ENCODE assay signal across 9 mouse cellular contexts in genomic region chr5:37244161-37244560, GRCm38 (mm10). TPM values are rescaled to one million over a fixed set of nuclear protein-coding genes. Genes with fewer than 3 reads are reported as not detected.
A peak's percentile ranks its signal among the peaks of the same experiment; 100 is the strongest.
DNase-seq lines count a peak whose midpoint lies in the region; ATAC-seq and TF ChIP-seq lines count a peak whose summit lies in the region.
"Had no signal": no experiment of that assay in that cellular context is flagged by ENCODE, and none has a peak within 500 bp of the region (broad histone marks: within the 10 kb centered on the region; RNA-seq: fewer than 3 reads in every experiment).

No protein-coding gene starts in this region.

- H3K27me3 ChIP-seq in heart, embryonic 12.5 days (replicated peaks): peaks cover 92% of the 10 kb centered on the region
- peaks cover 80% of the 10 kb centered on the region for H3K27me3 ChIP-seq in forebrain, embryonic 10.5 days (ENCODE audit: poor library complexity, severe bottlenecking)
- peaks cover 41% of the 10 kb centered on the region for H3K27me3 ChIP-seq in neural tube, embryonic 13.5 days
- H3K27me3 ChIP-seq in kidney, adult 2 months (replicated peaks; ENCODE audit: control insufficient read depth, insufficient read depth, low read length): 0 out of 2 replicates have a peak, but pooled peaks cover 3% of the 10 kb centered on the region

- ATAC-seq in heart, embryonic 12.5 days (ENCODE audit: insufficient number of reproducible peaks, low FRiP score): no peak
- ATAC-seq in neural tube, embryonic 13.5 days (ENCODE audit: low read depth): peak; percentile 33

- intact Hi-C loops in heart, postnatal 14 days (cut with DNase I): no loop called here

- H3K9me3 ChIP-seq in heart, embryonic 12.5 days (replicated peaks): no peaks in the 10 kb centered on the region
- no peaks in the 10 kb centered on the region for H3K9me3 ChIP-seq in forebrain, embryonic 10.5 days
- no peaks in the 10 kb centered on the region for H3K9me3 ChIP-seq in neural tube, embryonic 13.5 days
- H3K9me3 ChIP-seq: lung, embryonic 15.5 days had no signal

- H3K9ac ChIP-seq in heart, embryonic 12.5 days: no peak overlapping the region
- H3K9ac ChIP-seq in neural tube, embryonic 13.5 days: peak overlapping the region; percentile 92
- H3K9ac ChIP-seq: lung, embryonic 15.5 days had no signal

- DNase-seq in heart, postnatal 14 days: no peak
- DNase-seq in forebrain, embryonic 10.5 days (ENCODE audit: extremely low spot score, low spot score): peak; percentile 50
- peak; percentile 75 for DNase-seq in layer of hippocampus, adult 9-11 months
- DNase-seq in natural killer cell, adult 2 months (ENCODE audit: low spot score in 2 of 2): no peak
- no peak for DNase-seq in lung, postnatal 4 days
- DNase-seq in kidney, adult 2 months: no peak

- TF ChIP-seq POLR2A in kidney, adult 2 months (IDR thresholded peaks at IDR 0.05; ENCODE audit: low read depth, low read length): no peak

- 3% methylated on average over 13 of the region's 13 CpGs for WGBS in heart, embryonic 12.5 days
- WGBS in forebrain, embryonic 10.5 days: 2% methylated on average over 13 of the region's 13 CpGs
- WGBS in neural tube, embryonic 13.5 days: under 1% methylated on average over 13 of the region's 13 CpGs
- 1% methylated on average over 13 of the region's 13 CpGs for WGBS in kidney, adult 2 months

- H3K36me3 ChIP-seq in heart, embryonic 12.5 days: no peaks in the 10 kb centered on the region
- H3K36me3 ChIP-seq in forebrain, embryonic 10.5 days (replicated peaks): no peaks in the 10 kb centered on the region
- no peaks in the 10 kb centered on the region for H3K36me3 ChIP-seq in neural tube, embryonic 13.5 days
- no peaks in the 10 kb centered on the region for H3K36me3 ChIP-seq in kidney, adult 2 months (ENCODE audit: control insufficient read depth, insufficient read depth, low read length)
- H3K36me3 ChIP-seq: lung, embryonic 15.5 days had no signal

- H3K4me3 ChIP-seq in heart, embryonic 12.5 days: no peak overlapping the region
- peak overlapping the region; percentile 83 for H3K4me3 ChIP-seq in forebrain, embryonic 10.5 days
- peak overlapping the region; percentile 68 for H3K4me3 ChIP-seq in neural tube, embryonic 13.5 days
- no peak overlapping the region for H3K4me3 ChIP-seq in kidney, adult 2 months (ENCODE audit: insufficient read depth, low read depth, low read length)
- H3K4me3 ChIP-seq: lung, embryonic 15.5 days had no signal

- no peak overlapping the region for H3K27ac ChIP-seq in heart, embryonic 12.5 days (ENCODE audit: poor library complexity, severe bottlenecking)
- 0 out of 2 replicates have a peak overlapping the region, but pooled peaks have one; percentile 35 for H3K27ac ChIP-seq in forebrain, embryonic 10.5 days
- H3K27ac ChIP-seq in neural tube, embryonic 13.5 days (replicated peaks): peak overlapping the region; percentile 98
- no peak overlapping the region for H3K27ac ChIP-seq in kidney, adult 2 months (ENCODE audit: insufficient read depth, low read depth, low read length)
- H3K27ac ChIP-seq: lung, embryonic 15.5 days had no signal

- H3K4me1 ChIP-seq in heart, embryonic 12.5 days (replicated peaks): peaks cover 20% of the 10 kb centered on the region
- peaks cover 77% of the 10 kb centered on the region for H3K4me1 ChIP-seq in forebrain, embryonic 10.5 days
- peaks cover 77% of the 10 kb centered on the region for H3K4me1 ChIP-seq in neural tube, embryonic 13.5 days (replicated peaks)
- no peaks in the 10 kb centered on the region for H3K4me1 ChIP-seq in kidney, adult 2 months (ENCODE audit: control insufficient read depth, insufficient read depth, low read length)

- no peak for TF ChIP-seq CTCF in kidney, adult 2 months (conservative IDR thresholded peaks at IDR 0.05; ENCODE audit: insufficient read depth, insufficient read length, low read depth, low read length)

- peak overlapping the region; percentile 14 for H3K4me2 ChIP-seq in heart, embryonic 12.5 days
- peak overlapping the region; percentile 90 for H3K4me2 ChIP-seq in neural tube, embryonic 13.5 days
- H3K4me2 ChIP-seq: lung, embryonic 15.5 days had no signal

RNA-seq across cellular contexts. Expression of gene Crmp1, which starts 2.4 kb away (rescaled TPM):
- polyA plus RNA-seq in heart, embryonic 12.5 days (2016; fragmentation: Nextera tagmentation; extraction: Ambion mirVana): 9.7 and 11.8 TPM in 2 replicates
- 1 to 10 TPM; 1.1 to 4.2 TPM for total RNA-seq in heart, postnatal 14 days (2021)
- polyA plus RNA-seq in forebrain, embryonic 10.5 days (2016; fragmentation: Nextera tagmentation; extraction: Ambion mirVana): 96.5 and 106 TPM in 2 replicates
- polyA plus RNA-seq in neural tube, embryonic 13.5 days (2015; fragmentation: Nextera tagmentation; extraction: Ambion mirVana): 739 and 776 TPM in 2 replicates
- 0.57 and 0.59 TPM in 2 replicates for polyA plus RNA-seq in kidney, adult 2 months (2012; rRNA removed)

Comparison
In these comparisons a context has a peak if more than half of its experiments do, and no peak if none do; other contexts are left out.
1. H3K27ac ChIP-seq: peak in forebrain, embryonic 10.5 days (single experiment) and neural tube, embryonic 13.5 days (single experiment); none in heart, embryonic 12.5 days (single experiment) and kidney, adult 2 months (single experiment).
2. H3K4me3 ChIP-seq: peak in forebrain, embryonic 10.5 days (single experiment) and neural tube, embryonic 13.5 days (single experiment); none in heart, embryonic 12.5 days (single experiment) and kidney, adult 2 months (single experiment).
3. DNase-seq: peak in forebrain, embryonic 10.5 days (single experiment) and layer of hippocampus, adult 9-11 months (single experiment); none in heart, postnatal 14 days (0 of 2), natural killer cell, adult 2 months (0 of 2), lung, postnatal 4 days (0 of 2) and kidney, adult 2 months (single experiment).